Mouse (Mus musculus): ENCODE measurements around the gene Nr1h5. TPM values are rescaled to one million over a fixed set of nuclear protein-coding genes. Genes with fewer than 3 reads are reported as not detected.

The Nr1h5 gene
- not detected for total RNA-seq (2021)
- long read RNA-seq, experiment 1, result 0 reads
- long read RNA-seq, experiment 2, result 0 reads

GRCm38 (mm10) chr3:102964033-102964432 lies at the start of gene Nr1h5:
Nr1h5 (minus strand) TSS chr3:102964133.
- DNase-seq, result no peak
- intact Hi-C loops (cut with DNase I), result no loop called here

DNA sequence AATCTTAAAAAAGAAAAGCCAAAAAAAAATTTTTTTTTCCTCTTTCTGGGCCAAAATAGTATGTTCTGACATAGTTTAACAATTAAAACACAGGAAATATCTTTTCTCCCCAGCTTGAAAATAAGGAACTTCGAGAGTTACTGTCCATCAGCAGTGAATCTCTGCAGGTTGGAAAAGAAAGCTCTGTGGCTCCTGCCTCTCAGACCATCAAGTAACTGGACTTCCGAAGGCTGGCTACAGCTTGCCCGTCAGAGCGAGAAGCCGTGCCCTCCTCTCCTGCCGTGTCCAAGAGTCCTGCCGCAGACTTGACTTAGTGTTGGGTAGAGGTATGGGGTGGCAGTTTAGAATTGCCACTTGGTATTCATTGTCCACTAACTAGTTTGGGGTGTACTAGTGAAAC lies 37.7 kb upstream of the Nr1h5 start:
- DNase-seq, result no peak

GRCm38 (mm10) chr3:102997591-102997990 lies 33.7 kb upstream of the Nr1h5 start:
- intact Hi-C loops (cut with DNase I), result loop anchor here (10.0 kb wide), 1 partner anchor 283 kb away; no protein-coding TSS in a partner anchor
- no peak for DNase-seq

More for the DNA sequence above, 37.7 kb upstream of the Nr1h5 start:
- intact Hi-C loops (cut with DNase I), result no loop called here

DNA sequence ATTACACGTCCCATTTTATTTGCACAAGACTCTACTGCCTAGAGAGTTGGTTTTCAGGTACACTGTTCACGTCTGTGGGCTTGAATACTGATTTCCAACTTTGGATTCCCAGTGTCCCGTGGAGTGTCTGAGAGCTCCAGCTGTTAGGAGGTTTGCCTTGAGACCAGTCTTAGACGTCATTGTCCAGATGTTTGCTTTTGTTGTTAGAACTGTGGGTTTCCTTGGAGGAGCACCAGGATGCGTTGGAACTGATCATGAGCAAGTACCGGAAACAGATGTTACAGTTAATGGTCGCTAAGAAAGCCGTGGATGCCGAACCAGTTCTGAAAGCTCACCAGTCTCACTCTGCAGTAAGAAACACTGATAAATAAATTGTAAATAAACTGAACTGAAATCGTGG lies 33.1 kb upstream of the Nr1h5 start:
- intact Hi-C loops (cut with DNase I), result loop anchor here (10.0 kb wide), 1 partner anchor 282 kb away; no protein-coding TSS in a partner anchor
- DNase-seq, result no peak

DNA sequence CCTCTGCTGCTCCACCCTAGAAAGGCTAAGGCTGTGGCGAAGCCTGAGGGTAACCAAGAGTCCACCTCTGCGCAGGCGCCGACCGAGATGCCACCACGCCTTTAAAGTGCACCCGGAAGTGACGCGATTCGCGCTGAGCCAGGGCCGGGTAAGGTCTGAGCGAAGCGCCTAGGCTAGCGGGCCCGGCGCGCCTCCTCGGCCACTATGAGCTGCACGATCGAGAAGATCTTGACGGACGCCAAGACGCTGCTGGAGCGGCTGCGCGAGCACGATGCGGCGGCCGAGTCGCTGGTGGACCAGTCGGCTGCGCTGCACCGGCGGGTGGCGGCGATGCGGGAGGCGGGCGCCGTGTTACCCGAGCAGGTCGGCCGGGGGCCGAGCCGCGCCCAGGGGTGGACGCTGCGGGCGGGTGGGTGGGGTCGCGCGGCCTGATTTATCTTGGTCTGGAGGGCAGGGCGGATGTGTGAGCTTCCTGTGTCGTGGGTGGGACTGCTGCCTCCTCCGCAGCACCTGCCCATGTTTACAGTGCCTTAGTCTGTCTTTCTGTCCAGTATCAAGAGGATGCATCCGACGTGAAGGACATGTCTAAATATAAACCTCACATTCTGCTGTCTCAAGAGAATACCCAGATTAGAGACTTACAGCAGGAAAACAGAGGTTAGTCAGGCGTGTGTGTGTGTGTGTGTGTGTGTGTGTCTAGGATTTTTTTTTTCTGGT lies 31.8 kb upstream of the Nr1h5 start, which contains the start of gene Sike1:
TSS of gene Sike1 (plus strand) at position 104 of the 717 bp plus-strand sequence.
- intact Hi-C loops (cut with DNase I), result loop anchor here (10.0 kb wide), 1 partner anchor 281 kb away; no protein-coding TSS in a partner anchor
- DNase-seq, result peak; percentile 92

- intact Hi-C loops (cut with DNase I), result loop anchor here (10.0 kb wide), 1 partner anchor 280 kb away; no protein-coding TSS in a partner anchor
Observed at GRCm38 (mm10) chr3:102995233-102995604, 31.3 kb upstream of the Nr1h5 start.

GRCm38 (mm10) chr3:102992936-102993335 lies 29.0 kb upstream of the Nr1h5 start:
- intact Hi-C loops (cut with DNase I), result loop anchor here (10.0 kb wide), 1 partner anchor 278 kb away; no protein-coding TSS in a partner anchor
- DNase-seq, result no peak

More at GRCm38 (mm10) chr3:102995233-102995604, 31.3 kb upstream of the Nr1h5 start:
- DNase-seq, result no peak

DNA sequence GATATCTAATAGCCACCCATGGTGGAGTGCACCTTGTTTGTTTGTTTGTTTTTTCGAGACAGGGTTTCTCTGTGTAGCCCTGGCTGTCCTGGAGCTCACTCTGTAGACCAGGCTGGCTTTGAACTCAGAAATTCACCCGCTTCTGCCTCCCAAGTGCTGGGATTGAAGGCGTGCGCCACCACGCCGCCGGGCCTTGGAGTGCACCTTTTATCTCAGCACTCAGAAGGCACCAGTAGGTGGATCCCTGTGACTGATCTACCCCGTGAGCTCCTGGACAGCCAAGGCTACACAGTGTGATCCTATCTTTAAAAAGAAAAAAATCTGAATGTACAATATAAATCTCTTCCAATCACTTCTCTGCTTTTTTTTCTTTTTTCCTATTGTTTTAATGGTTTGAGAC lies 27.1 kb upstream of the Nr1h5 start:
- no peak for DNase-seq
- intact Hi-C loops (cut with DNase I), result loop anchor here (10.0 kb wide), 1 partner anchor 276 kb away; no protein-coding TSS in a partner anchor

GRCm38 (mm10) chr3:102980349-102980736 lies 16.4 kb upstream of the Nr1h5 start:
- intact Hi-C loops (cut with DNase I), result no loop called here
- no peak for DNase-seq

DNA sequence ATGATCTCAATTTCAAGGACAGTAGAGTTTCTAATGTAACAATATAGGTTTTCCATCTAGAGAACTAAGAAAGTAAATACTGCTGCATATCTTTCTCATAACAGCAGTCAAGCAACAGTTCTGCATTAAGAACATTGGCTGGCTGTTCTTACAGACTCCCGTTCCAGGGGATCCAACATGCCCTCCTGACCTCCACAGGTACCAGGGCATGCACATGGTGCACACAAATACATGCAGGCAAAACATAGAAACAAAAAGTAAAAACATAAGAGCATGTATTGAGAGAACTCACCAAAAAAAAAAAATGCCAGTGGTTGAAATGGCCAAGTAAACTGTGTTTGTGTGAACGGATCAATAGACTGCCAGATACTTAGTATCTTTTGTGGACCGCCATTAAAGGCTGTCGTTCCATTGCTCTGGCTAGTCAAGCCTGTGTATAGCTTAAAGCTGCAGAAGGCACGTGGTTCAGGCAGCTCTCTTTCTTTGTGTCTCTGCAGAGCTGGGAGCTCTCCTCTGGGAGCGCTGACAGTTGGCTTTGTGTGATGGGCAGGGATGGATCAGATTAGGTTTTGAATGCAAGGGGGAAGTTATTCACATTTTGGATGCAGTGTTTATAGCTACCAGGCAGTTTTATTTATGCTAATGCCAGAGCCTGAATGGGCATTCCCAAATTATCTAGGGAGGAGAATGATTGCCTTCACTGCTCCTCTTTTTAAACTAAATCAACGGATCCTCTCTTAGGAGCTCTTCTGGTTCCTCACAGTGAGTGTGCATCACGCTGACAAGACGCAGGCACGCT lies 15.8 kb upstream of the Nr1h5 start:
- DNase-seq, result no peak
- intact Hi-C loops (cut with DNase I), result no loop called here

DNA sequence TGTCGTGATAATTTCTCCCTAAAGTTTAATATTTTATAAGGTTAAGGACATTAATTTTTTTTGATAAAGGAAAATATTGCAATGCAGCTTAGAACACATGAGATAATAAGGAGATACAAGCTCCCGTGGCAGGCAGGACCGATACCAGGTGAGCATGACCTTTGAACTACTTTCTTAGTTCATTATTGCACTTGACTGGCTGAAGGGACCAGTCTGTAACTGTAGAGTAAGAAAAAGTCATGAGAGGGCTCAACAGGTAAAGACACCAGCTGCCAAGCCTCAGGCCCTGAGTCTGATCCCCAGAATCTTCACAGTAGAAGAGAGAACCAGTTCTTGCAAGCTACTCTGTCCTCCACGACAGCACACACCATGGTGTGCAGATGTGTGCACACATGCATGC lies 13.0 kb upstream of the Nr1h5 start:
- intact Hi-C loops (cut with DNase I), result no loop called here

GRCm38 (mm10) chr3:102970508-102970907 lies 6.6 kb upstream of the Nr1h5 start:
- intact Hi-C loops (cut with DNase I), result no loop called here
- DNase-seq, result no peak

More for the DNA sequence above, 13.0 kb upstream of the Nr1h5 start:
- DNase-seq, result no peak

DNA sequence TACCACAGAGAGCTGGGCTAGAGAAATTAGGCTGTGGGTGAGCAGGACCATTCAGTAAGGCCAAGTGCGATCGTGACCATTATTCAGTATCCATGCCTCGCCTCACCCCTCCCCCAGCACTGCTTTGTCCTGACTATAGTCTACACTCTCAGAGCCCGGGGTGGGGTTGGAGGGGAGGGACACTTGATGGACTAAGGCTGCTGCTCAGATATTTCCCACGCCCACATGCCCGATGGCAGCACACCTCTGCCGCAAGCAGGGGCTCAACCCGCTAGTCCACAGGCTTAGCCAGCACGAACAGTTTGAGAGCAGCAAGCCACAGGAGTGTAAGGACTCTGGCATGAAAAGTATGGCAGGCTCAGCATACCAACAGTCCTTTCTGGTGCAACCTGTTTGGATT lies 6.1 kb upstream of the Nr1h5 start:
- DNase-seq, result no peak
- intact Hi-C loops (cut with DNase I), result no loop called here

DNA sequence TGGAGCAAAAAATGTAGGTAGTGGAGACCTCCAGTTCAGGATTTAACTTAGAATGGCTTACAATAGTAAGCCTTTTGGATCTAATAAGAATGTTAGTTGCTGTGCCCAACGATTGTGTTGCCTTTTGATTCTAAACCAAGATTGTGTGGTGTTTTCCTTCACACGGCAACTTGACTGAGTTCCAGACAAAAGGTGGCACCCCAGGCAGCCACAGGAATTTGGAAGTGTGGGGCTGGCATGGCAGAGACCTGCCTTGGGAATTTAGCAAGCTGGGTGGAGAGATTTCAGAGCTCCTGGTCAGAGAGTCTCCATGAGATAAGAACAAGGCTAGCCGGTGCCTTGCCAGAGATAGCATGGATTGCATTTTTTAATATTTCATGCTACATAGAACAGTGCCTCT lies 8.3 kb downstream of the Nr1h5 start:
- intact Hi-C loops (cut with DNase I), result no loop called here

GRCm38 (mm10) chr3:102955143-102955542 lies 8.8 kb downstream of the Nr1h5 start:
- intact Hi-C loops (cut with DNase I), result no loop called here
- DNase-seq, result no peak

More for the DNA sequence above, 8.3 kb downstream of the Nr1h5 start:
- DNase-seq, result no peak

- DNase-seq, result no peak
- intact Hi-C loops (cut with DNase I), result no loop called here
Observed at GRCm38 (mm10) chr3:102954476-102954875, 9.5 kb downstream of the Nr1h5 start.

DNA sequence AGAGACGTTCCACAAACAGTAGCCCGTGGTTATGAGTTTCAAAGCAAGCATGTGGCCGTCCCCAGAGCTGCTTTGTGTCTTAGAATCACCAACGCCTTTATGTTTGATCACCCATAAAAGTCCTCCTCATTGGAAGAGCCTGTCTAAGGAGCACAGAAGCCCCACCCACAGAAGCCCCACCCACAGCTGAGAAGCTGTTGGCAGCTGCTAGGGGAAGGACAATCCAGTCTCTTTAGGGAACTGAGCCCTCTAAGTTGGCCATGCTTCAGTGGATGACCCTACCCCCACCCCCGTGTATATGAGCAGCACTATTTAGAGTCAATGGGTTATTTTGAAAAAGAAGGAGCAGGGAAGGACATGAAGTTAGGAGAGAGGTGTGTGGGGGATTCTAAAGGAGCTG lies 17.1 kb downstream of the Nr1h5 start:
- intact Hi-C loops (cut with DNase I), result no loop called here

GRCm38 (mm10) chr3:102946312-102946711 lies 17.6 kb downstream of the Nr1h5 start:
- intact Hi-C loops (cut with DNase I), result no loop called here
- no peak for DNase-seq

More for the DNA sequence above, 17.1 kb downstream of the Nr1h5 start:
- no peak for DNase-seq

DNA sequence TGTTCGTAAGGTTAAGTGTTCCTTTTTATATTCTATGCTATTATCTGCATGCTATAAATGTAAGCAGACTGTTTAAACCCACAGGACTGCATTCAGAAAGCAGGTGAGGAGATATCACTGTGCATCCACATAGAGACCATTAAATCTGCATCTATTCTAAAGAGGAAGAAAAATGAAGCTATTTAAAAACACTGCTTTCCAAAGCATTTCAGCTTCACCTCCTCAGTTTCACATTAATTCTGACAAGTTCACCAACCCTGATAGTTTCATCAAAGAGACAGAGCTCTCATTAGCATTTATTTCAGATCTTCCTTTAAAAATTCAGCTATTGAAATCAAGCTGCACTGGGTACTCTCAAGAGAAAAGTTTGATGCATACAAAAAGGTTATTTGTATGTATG lies 25.8 kb downstream of the Nr1h5 start:
- intact Hi-C loops (cut with DNase I), result no loop called here
- DNase-seq, result no peak

GRCm38 (mm10) chr3:102935451-102936354 lies 28.2 kb downstream of the Nr1h5 start, which contains the start of gene Sycp1:
Sycp1 (minus strand) TSS chr3:102936100.
- DNase-seq, result no peak
- intact Hi-C loops (cut with DNase I), result no loop called here

All from gastrocnemius, postnatal 36 days (tissue).